In genomic region chr4:9769633-9770205, GRCm38 (mm10) we compare ENCODE assay signal across 8 mouse cellular contexts.
DNase-seq lines count a peak whose midpoint lies in the region; ATAC-seq lines count a peak whose summit lies in the region.

No protein-coding gene starts in this region.

- H3K27me3 ChIP-seq in forebrain, embryonic 14.5 days (replicated peaks; ENCODE audit: control insufficient read depth, insufficient read depth, low read length): no peaks in the 10 kb centered on the region
- H3K27me3 ChIP-seq in limb, embryonic 13.5 days: no peaks in the 10 kb centered on the region
- no peaks in the 10 kb centered on the region for H3K27me3 ChIP-seq in neural tube, embryonic 14.5 days (ENCODE audit: control insufficient read depth, insufficient read depth, low read length)

- peak overlapping the region; percentile 52 for H3K4me3 ChIP-seq in forebrain, embryonic 14.5 days (ENCODE audit: low read depth, low read length)
- H3K4me3 ChIP-seq in limb, embryonic 13.5 days: peak overlapping the region; percentile 63
- H3K4me3 ChIP-seq in neural tube, embryonic 14.5 days (ENCODE audit: low read depth, low read length): peak overlapping the region; percentile 54

- DNase-seq in frontal cortex, postnatal 14 days (ENCODE audit: low spot score in 2 of 2): no peak
- peak; percentile 33 for DNase-seq in c-Kit-negative CD71-positive TER-119-positive erythroid progenitor cells, embryonic 14.5 days (ENCODE audit: low read depth, low spot score)
- peak; percentile 28 for DNase-seq in forebrain, embryonic 14.5 days (ENCODE audit: low spot score)
- no peak for DNase-seq in layer of hippocampus, postnatal 25 days (ENCODE audit: extremely low spot score in 1 of 2, low spot score in 1 of 2)
- no peak for DNase-seq in thymus, postnatal 25 days

- H3K4me1 ChIP-seq in forebrain, embryonic 14.5 days (ENCODE audit: control insufficient read depth, insufficient read depth, low read length): no peaks in the 10 kb centered on the region; the same call in 1 of the 2 replicates
- H3K4me1 ChIP-seq in limb, embryonic 13.5 days: no peaks in the 10 kb centered on the region
- H3K4me1 ChIP-seq in neural tube, embryonic 14.5 days (ENCODE audit: control insufficient read depth, insufficient read depth, low read length): no peaks in the 10 kb centered on the region

- H3K27ac ChIP-seq in forebrain, embryonic 14.5 days (ENCODE audit: low read depth, low read length): no peak overlapping the region
- H3K27ac ChIP-seq in limb, embryonic 13.5 days: no peak overlapping the region
- no peak overlapping the region for H3K27ac ChIP-seq in neural tube, embryonic 14.5 days (ENCODE audit: low read depth, low read length)

- H3K9ac ChIP-seq in forebrain, embryonic 14.5 days (ENCODE audit: low read length): peak overlapping the region; percentile 32; the same call in 1 of the 2 replicates
- H3K9ac ChIP-seq in limb, embryonic 13.5 days: no peak overlapping the region; the same call in 1 of the 2 replicates
- H3K9ac ChIP-seq in neural tube, embryonic 14.5 days (replicated peaks; ENCODE audit: low read depth, low read length): no peak overlapping the region

- H3K9me3 ChIP-seq in forebrain, embryonic 14.5 days (replicated peaks; ENCODE audit: control insufficient read depth, low read length): no peaks in the 10 kb centered on the region
- no peaks in the 10 kb centered on the region for H3K9me3 ChIP-seq in limb, embryonic 13.5 days
- no peaks in the 10 kb centered on the region for H3K9me3 ChIP-seq in neural tube, embryonic 14.5 days (ENCODE audit: control insufficient read depth, low read length)

- peak overlapping the region; percentile 96 for H3K4me2 ChIP-seq in forebrain, embryonic 14.5 days (ENCODE audit: low read length)
- H3K4me2 ChIP-seq in limb, embryonic 13.5 days (replicated peaks): peak overlapping the region; percentile 79
- H3K4me2 ChIP-seq in neural tube, embryonic 14.5 days (ENCODE audit: low read depth, low read length): peak overlapping the region; percentile 97

- peak; percentile 26; the same call in 1 of the 2 replicates for ATAC-seq in frontal cortex, adult (ENCODE audit: low TSS enrichment)
- no peak for ATAC-seq in forebrain, embryonic 14.5 days
- no peak for ATAC-seq in limb, embryonic 13.5 days (ENCODE audit: low FRiP score, low read depth)
- no peak for ATAC-seq in neural tube, embryonic 14.5 days (ENCODE audit: low read depth)

- 64% methylated on average over 9 of the region's 9 CpGs for whole genome bisulfite sequencing in forebrain, embryonic 14.5 days
- WGBS in limb, embryonic 13.5 days: 62% methylated on average over 9 of the region's 9 CpGs
- WGBS in neural tube, embryonic 14.5 days: 66% methylated on average over 9 of the region's 9 CpGs

- H3K36me3 ChIP-seq in forebrain, embryonic 14.5 days (ENCODE audit: control insufficient read depth, insufficient read depth, low read length): no peaks in the 10 kb centered on the region
- no peaks in the 10 kb centered on the region for H3K36me3 ChIP-seq in limb, embryonic 13.5 days
- H3K36me3 ChIP-seq in neural tube, embryonic 14.5 days (ENCODE audit: control insufficient read depth, insufficient read depth, low read length): no peaks in the 10 kb centered on the region

Comparison
In these comparisons a context has a peak if more than half of its experiments do, and no peak if none do; other contexts are left out.
1. DNase-seq: peak in c-Kit-negative CD71-positive TER-119-positive erythroid progenitor cells, embryonic 14.5 days (single experiment) and forebrain, embryonic 14.5 days (single experiment); none in frontal cortex, postnatal 14 days (0 of 2), layer of hippocampus, postnatal 25 days (0 of 2) and thymus, postnatal 25 days (single experiment).
2. Peak in every context shown above with its lines, with median percentiles within 50 percentile points of each other: H3K4me2 ChIP-seq and H3K4me3 ChIP-seq.